Comparison of ENCODE assay signal across 22 mouse cellular contexts in the genomic region with DNA sequence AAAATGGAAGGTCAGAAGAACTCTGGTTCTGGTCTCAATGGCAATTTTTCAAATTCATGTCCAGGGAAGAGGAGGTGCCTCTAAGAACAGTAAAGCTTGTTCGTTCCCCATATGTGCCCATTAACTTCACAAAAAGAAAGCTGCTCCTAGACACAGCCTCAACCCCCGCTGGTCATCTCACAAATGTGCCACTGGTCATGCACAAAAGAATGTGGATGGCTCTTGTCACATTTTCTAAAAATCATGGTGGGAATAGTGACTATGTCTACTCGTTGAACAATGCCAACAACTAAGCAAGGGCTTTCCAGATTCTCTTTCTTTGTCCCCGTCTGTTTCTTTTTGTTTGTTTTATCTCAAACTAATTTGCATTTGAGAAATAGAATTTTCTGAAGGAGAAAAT.
A peak's percentile ranks its signal among the peaks of the same experiment; 100 is the strongest.
DNase-seq lines count a peak whose midpoint lies in the region; ATAC-seq and TF ChIP-seq lines count a peak whose summit lies in the region.
"Had no signal": no experiment of that assay in that cellular context is flagged by ENCODE, and none has a peak within 500 bp of the region (broad histone marks: within the 10 kb centered on the region; RNA-seq: fewer than 3 reads in every experiment).

No protein-coding gene starts in this region.

- WGBS in forebrain, postnatal 0 days, result 22% methylated on average over 4 of the region's 4 CpGs
- WGBS in forebrain, embryonic 12.5 days, result 26% methylated on average over 4 of the region's 4 CpGs
- WGBS in midbrain, embryonic 12.5 days, result 17% methylated on average over 4 of the region's 4 CpGs
- WGBS in midbrain, embryonic 16.5 days, result 26% methylated on average over 4 of the region's 4 CpGs

- no peak overlapping the region for H3K4me3 ChIP-seq in forebrain, postnatal 0 days (ENCODE audit: low read depth, low read length)
- H3K4me3 ChIP-seq in forebrain, embryonic 12.5 days (replicated peaks), result no peak overlapping the region
- no peak overlapping the region for H3K4me3 ChIP-seq in midbrain, embryonic 12.5 days
- H3K4me3 ChIP-seq in midbrain, embryonic 16.5 days (ENCODE audit: low read depth, low read length), result no peak overlapping the region
- H3K4me3 ChIP-seq: forebrain, embryonic 10.5 days; heart, embryonic 13.5 days; layer of hippocampus, adult 2 months had no signal

- H3K4me1 ChIP-seq in forebrain, postnatal 0 days (ENCODE audit: insufficient read depth), result 0 out of 2 replicates have a peak, but pooled peaks cover 5% of the 10 kb centered on the region
- H3K4me1 ChIP-seq in forebrain, embryonic 12.5 days, result peaks cover 23% of the 10 kb centered on the region
- H3K4me1 ChIP-seq in midbrain, embryonic 12.5 days, result peaks cover 22% of the 10 kb centered on the region
- peaks cover 8% of the 10 kb centered on the region for H3K4me1 ChIP-seq in midbrain, embryonic 16.5 days (ENCODE audit: control insufficient read depth, insufficient read depth, low read length)

- H3K36me3 ChIP-seq in forebrain, postnatal 0 days (ENCODE audit: insufficient read depth), result no peaks in the 10 kb centered on the region
- no peaks in the 10 kb centered on the region for H3K36me3 ChIP-seq in forebrain, embryonic 12.5 days (replicated peaks)
- H3K36me3 ChIP-seq in midbrain, embryonic 12.5 days, result no peaks in the 10 kb centered on the region
- no peaks in the 10 kb centered on the region for H3K36me3 ChIP-seq in midbrain, embryonic 16.5 days (ENCODE audit: control insufficient read depth, insufficient read depth, low read length)
- H3K36me3 ChIP-seq: forebrain, embryonic 10.5 days; heart, embryonic 13.5 days had no signal

- H3K27ac ChIP-seq in forebrain, postnatal 0 days (ENCODE audit: low read depth, low read length), result no peak overlapping the region
- no peak overlapping the region for H3K27ac ChIP-seq in forebrain, embryonic 12.5 days
- peak overlapping the region; percentile 75 for H3K27ac ChIP-seq in midbrain, embryonic 12.5 days (replicated peaks)
- no peak overlapping the region for H3K27ac ChIP-seq in midbrain, embryonic 16.5 days (ENCODE audit: low read length)
- H3K27ac ChIP-seq: forebrain, embryonic 10.5 days; heart, embryonic 13.5 days; hindbrain, postnatal 0 days; layer of hippocampus, adult 2 months had no signal

- no peak for ATAC-seq in forebrain, postnatal 0 days
- ATAC-seq in forebrain, embryonic 12.5 days (ENCODE audit: low FRiP score), result no peak
- no peak for ATAC-seq in midbrain, embryonic 12.5 days (ENCODE audit: low FRiP score, low read depth)
- ATAC-seq in midbrain, embryonic 16.5 days, result no peak
- ATAC-seq: hindbrain, postnatal 0 days; intestine, embryonic 16.5 days; Patski had no signal

- no peak overlapping the region for H3K9ac ChIP-seq in forebrain, postnatal 0 days
- H3K9ac ChIP-seq in forebrain, embryonic 12.5 days, result no peak overlapping the region
- no peak overlapping the region for H3K9ac ChIP-seq in midbrain, embryonic 12.5 days (replicated peaks)
- H3K9ac ChIP-seq in midbrain, embryonic 16.5 days (ENCODE audit: low read depth, low read length), result no peak overlapping the region
- H3K9ac ChIP-seq: heart, embryonic 13.5 days had no signal

- no peak for TF ChIP-seq CTCF in forebrain, postnatal 0 days (IDR thresholded peaks at IDR 0.05; ENCODE audit: low read depth)

- H3K4me2 ChIP-seq in forebrain, postnatal 0 days (ENCODE audit: low read depth), result no peak overlapping the region
- no peak overlapping the region for H3K4me2 ChIP-seq in forebrain, embryonic 12.5 days
- H3K4me2 ChIP-seq in midbrain, embryonic 12.5 days (replicated peaks), result no peak overlapping the region
- no peak overlapping the region for H3K4me2 ChIP-seq in midbrain, embryonic 16.5 days (ENCODE audit: low read length)
- H3K4me2 ChIP-seq: heart, embryonic 13.5 days had no signal

- H3K9me3 ChIP-seq in forebrain, postnatal 0 days (ENCODE audit: low read length), result no peaks in the 10 kb centered on the region
- no peaks in the 10 kb centered on the region for H3K9me3 ChIP-seq in forebrain, embryonic 12.5 days
- H3K9me3 ChIP-seq in midbrain, embryonic 12.5 days, result no peaks in the 10 kb centered on the region
- no peaks in the 10 kb centered on the region for H3K9me3 ChIP-seq in midbrain, embryonic 16.5 days (replicated peaks; ENCODE audit: control insufficient read depth, low read length, poor library complexity, severe bottlenecking)
- H3K9me3 ChIP-seq: forebrain, embryonic 10.5 days; heart, embryonic 13.5 days had no signal

- no peaks in the 10 kb centered on the region for H3K27me3 ChIP-seq in forebrain, postnatal 0 days (ENCODE audit: insufficient read depth, low read length)
- no peaks in the 10 kb centered on the region for H3K27me3 ChIP-seq in forebrain, embryonic 12.5 days
- no peaks in the 10 kb centered on the region for H3K27me3 ChIP-seq in midbrain, embryonic 12.5 days
- no peaks in the 10 kb centered on the region for H3K27me3 ChIP-seq in midbrain, embryonic 16.5 days (ENCODE audit: control insufficient read depth, insufficient read depth, low read depth, low read length)
- H3K27me3 ChIP-seq: heart, embryonic 13.5 days; Patski had no signal

- peak; percentile 4 for DNase-seq in forebrain, postnatal 0 days
- DNase-seq in embryo, embryonic 10.5 days (ENCODE audit: low spot score), result peak; percentile 66
- peak; percentile 74 for DNase-seq in retina, postnatal 1 day
- DNase-seq in thymus, adult 18-20 months, result no peak
- DNase-seq: cerebellum, adult 11-12 months; cerebellum, postnatal 14 days; gastrocnemius, postnatal 25 days; heart, adult 18-20 months; heart, postnatal 14 days; kidney, postnatal 25 days; lung, postnatal 4 days; right cerebral cortex, postnatal 25 days; spleen, adult 18-20 months had no signal

Comparison
In these comparisons a context has a peak if more than half of its experiments do, and no peak if none do; other contexts are left out.
1. DNase-seq: peak in forebrain, postnatal 0 days (single experiment), embryo, embryonic 10.5 days (single experiment) and retina, postnatal 1 day (single experiment); none in thymus, adult 18-20 months (0 of 2).